Mouse (Mus musculus) MEL-GATA-1-ER (cell line): Measurements from ENCODE around the gene Syne1.

Experiments used
- DNase-seq: peaks from one replicate; pipeline ENCODE4 v3.0.0-alpha.2; 2012; ENCODE audit warnings: low read depth; ENCODE audit errors: extremely low read depth

Gene Syne1

GRCm38 (mm10) chr10:5070941-5071231 lies 480.4 kb downstream of the Syne1 start:
- DNase-seq = no peak

DNA sequence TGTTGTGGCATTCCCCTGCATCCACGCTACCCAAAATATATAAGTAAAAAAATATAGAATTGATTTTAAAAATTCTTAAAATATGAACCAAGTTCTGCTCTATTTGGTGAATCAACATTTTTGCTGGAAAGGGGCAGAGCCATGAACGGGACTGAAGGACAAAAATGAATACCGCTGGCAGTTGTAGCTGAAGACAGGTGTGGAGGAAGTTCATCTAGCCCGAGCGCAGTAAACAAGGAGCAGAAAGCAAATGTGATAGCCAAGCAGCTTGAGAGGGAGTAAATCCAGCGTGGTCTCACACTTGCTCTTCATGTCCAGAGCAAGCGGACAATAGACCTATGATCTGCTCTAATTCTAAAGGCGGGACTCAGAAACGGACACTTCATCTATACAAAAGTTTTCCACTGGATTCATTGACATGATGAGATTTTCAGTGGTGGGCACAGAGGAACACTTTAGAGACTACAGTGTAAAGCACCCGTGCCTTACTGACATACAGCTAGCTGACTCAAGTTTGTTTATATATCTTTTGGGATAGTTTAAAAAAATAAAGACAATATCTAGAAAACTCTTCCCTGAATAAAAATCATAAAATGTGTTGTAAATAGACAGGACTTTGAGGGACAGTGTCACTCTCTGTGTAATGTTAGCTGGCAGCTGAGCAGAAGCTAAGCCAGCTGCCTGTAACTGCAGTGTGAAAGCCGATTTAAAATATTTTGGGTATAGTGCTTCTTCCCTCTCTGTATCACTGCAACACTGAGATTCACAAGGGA lies 480.9 kb downstream of the Syne1 start:
- DNase-seq = no peak

GRCm38 (mm10) chr10:5068676-5069265 lies 482.5 kb downstream of the Syne1 start, which contains the start of gene Gm10097:
Gene Gm10097 (plus strand): TSS chr10:5069192.
- no peak for DNase-seq

GRCm38 (mm10) chr10:5067113-5067512 lies 484.2 kb downstream of the Syne1 start:
- no peak for DNase-seq

GRCm38 (mm10) chr10:5059983-5060382 lies 491.3 kb downstream of the Syne1 start:
- peak; percentile 54 for DNase-seq

DNA sequence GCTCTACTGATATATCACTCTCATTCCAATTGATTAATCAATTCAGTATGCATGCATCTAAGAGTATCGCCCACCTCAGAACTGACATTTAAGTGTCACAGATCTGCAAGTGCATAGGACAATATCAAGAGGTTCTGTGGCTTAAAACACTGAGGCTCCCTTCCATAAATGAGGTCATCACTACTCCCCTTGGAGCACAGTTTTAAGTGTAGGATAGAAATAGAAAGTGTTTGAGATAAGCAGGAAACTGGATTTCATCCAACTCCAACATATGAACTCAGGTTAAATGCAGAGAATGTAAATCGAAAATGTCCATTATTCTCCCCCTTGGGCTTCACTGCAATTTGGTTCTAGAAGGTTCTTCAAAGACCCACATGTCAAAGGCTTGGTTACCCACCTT lies 492.4 kb downstream of the Syne1 start:
- no peak for DNase-seq

DNA sequence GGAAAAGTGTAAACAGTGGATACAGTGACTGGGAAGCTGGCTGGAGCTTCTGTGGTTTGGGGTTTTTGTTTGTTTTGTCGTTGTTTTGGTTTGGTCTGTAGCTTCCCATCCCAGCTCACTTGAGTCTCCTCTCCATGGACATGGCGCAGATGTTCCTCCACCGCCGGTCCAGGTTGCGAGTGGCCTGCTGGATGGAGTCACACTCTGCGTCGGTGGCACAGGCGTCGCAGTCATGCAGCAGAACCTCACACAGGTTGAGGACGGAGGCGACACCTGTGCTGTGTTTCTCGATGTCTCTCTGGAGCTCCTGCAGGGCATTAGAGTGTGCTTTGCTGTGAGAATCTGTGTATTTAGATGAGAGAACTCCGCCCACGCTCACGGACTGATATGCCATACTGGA lies 493.6 kb downstream of the Syne1 start:
- no peak for DNase-seq

GRCm38 (mm10) chr10:5056940-5057339 lies 494.3 kb downstream of the Syne1 start:
- DNase-seq = no peak

- no peak for DNase-seq
Observed at GRCm38 (mm10) chr10:5056243-5056735, 495.0 kb downstream of the Syne1 start.

- DNase-seq = no peak
Observed at GRCm38 (mm10) chr10:5045671-5046070, 505.6 kb downstream of the Syne1 start.

- no peak for DNase-seq
Observed at GRCm38 (mm10) chr10:5045213-5045612, 506.1 kb downstream of the Syne1 start.

DNA sequence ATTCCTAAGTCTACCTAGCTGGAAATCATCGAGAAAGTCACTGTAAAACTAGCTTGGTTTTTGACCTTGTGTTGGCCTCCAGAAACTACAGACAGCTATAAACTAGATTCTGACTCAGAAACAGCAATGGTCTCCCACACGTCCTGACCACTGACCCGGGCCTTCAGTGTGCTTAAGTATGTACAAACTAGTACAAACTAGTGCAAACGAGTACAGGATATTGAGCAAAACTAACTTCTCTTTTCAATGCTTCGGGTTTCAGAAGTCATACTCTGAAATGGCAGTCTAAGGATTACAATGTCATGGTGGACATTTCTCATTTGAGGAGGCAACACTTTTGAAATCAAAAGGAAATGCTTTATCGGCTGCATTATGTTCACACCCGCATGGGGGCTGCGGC lies 506.8 kb downstream of the Syne1 start:
- no peak for DNase-seq

- no peak for DNase-seq
Observed at GRCm38 (mm10) chr10:5041254-5041653, 510.0 kb downstream of the Syne1 start.

- DNase-seq = no peak
Observed at GRCm38 (mm10) chr10:5032192-5033048, 518.9 kb downstream of the Syne1 start.

GRCm38 (mm10) chr10:5029883-5030282 lies 521.4 kb downstream of the Syne1 start:
- DNase-seq = no peak

- DNase-seq = no peak
Observed at GRCm38 (mm10) chr10:5029161-5029560, 522.1 kb downstream of the Syne1 start.

- no peak for DNase-seq
Observed at GRCm38 (mm10) chr10:5028301-5028700, 523.0 kb downstream of the Syne1 start.

DNA sequence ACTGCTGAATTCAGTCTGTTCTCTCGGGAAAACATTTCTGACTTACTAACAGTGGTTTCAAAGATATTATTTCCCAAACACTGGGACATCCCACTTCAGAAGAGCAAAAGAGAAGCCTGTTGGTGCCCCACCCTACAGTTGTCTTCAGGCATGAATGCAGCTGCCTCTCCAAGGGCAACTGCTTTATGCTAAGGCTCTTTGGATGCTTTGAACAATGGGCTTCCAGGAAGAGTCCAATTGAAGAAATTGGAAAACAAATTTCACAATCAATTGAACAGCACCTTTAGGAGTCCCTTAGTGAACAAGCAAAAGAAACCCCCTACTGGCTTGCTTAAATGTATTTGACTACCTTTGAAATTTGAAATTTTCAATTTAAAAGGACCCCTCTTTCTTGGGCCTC lies 524.1 kb downstream of the Syne1 start:
- DNase-seq = no peak

DNA sequence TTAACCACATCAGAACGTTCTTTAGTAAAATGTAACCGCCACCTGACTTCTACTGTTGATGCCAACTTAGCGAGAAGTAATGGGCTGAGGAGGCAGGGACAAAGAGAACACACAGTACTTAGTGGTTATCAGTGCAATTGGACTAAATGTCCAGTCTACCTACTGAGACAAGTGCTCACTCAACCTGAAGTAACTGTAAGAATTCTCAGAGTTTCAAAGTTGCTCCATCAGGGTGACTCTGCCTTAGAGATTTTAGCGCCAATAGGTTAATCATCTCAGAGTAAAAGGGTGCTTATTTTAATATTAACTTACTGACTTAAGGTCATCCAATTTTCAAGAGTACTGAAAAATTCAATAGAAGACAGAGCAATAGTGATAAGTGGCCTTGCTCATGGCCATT lies 525.4 kb downstream of the Syne1 start:
- DNase-seq = no peak

DNA sequence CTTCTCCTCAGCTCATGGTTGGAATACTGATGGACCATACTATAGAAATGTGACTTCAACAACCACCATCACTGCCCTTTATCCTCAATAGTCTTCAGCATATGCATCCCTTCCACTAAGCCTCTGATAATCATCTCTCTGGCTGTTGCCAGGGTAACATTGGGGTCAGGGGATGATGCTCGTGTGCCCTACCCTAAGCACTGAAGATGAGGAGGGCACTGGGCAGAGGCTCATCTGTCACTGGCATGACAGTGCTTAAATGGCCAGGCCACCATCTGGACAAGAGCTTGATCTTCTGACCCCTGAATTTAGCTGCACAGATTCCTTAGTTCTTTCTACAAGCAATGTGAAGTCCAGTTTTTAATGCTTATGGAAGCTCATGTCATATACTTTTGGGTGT lies 534.1 kb downstream of the Syne1 start:
- no peak for DNase-seq

DNA sequence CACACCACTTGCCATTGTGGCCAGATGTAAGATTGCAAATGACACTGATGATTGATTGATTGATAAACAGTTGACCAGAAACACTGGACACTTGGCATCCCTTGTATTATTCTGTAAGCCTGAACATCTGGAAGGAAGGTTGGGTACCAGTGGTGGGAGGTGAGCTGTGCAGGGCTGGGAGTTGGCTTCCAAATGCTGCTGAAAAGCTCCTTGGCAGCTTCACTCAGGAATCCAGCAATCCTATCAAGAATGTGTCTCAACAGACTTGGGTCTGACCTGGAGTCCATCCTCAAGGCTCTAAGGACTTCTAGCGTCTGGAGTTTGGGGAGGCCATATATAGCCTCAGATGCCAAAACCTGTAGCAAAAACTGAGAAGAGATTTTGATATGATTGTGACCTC lies 536.3 kb downstream of the Syne1 start:
- no peak for DNase-seq

GRCm38 (mm10) chr10:5012004-5012403 lies 539.3 kb downstream of the Syne1 start:
- no peak for DNase-seq
